Mouse (Mus musculus): ENCODE results near the gene Gm20388.

Gene Gm20388

DNA sequence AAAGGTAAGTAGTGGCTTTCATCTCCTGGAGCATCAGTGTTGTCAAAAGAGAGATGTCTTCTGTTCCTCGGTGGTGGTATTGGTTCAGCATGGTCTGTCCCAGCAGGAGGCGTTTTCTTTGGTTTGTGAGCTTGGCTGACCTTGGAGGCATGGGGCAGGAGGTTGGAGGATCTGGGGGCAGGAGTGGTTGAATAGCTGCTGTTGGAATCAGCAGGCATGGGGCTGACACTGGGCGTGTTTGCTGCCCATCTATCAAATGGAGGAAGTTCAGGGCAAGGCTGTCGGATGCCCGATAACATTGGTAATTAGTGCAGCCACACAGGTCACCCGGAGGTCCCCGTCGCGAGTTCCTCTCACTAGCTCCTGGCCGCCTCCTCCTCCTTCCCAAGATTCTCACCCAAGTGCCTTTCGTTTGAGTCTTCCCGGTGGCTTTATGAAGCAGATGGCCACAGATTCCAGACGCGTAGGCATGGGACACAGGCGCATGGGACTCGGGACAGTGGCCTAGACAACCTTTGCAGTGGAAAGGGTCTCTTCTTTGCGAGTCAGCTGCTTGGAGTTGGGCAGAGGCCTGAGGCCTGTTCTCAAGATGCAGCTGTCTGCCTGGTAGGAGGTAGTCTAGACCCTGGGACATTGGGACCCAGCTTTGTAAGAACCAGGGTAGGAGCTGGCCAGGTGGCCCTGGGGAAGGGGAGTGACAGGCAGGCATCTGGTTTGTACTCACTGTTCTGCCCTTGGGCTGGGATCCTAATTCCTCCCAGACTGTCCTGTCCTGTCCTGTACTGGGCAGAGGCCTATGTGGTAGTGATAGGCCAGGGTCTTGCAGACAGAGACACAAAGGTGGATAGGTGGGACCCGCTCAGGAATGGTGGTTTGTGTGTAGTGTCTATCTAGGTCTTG lies 320.3 kb downstream of the Gm20388 start:
- no peak for DNase-seq (ENCODE audit: low read depth)

DNA sequence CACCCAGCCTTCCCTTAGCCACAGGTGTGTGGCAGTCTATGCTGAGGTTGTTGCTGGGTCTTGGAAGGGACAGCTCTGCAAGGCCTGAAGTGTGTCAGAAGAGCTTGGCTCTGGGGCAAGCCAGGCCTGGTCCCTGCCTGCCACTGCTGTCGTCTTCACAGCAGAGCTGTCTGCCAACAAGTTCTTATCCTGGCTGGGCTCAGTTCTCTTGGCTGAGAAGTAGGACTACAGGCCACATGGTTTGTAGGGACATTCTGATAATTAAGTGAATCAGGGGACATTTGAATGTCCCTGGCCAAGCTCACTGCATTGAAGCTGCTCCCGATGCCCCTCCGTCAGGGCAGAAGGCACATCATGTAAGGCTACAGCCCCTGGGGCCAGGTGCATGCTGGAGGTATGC lies 321.2 kb downstream of the Gm20388 start:
- DNase-seq (ENCODE audit: low read depth), result no peak

DNA sequence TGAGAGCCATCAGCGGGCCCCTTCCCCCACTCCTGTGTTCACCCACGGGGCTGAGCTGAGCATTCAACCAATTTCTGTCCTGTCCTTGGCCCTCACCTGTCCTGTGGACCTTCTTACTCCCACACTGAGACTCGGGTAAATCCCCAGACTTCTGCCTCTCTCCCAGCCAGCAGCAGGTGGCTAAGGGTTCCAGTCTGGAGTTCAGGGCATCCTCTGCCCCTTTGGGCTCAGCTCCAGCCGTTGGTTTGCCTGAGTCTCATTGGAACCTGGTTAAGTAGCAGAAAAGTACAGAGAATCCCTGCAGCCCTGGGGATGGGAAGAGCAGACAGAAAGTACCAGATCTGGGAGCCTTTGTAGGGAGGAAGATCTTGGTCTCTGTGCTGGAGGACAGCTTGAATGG lies 321.8 kb downstream of the Gm20388 start:
- no peak for DNase-seq (ENCODE audit: low read depth)

DNA sequence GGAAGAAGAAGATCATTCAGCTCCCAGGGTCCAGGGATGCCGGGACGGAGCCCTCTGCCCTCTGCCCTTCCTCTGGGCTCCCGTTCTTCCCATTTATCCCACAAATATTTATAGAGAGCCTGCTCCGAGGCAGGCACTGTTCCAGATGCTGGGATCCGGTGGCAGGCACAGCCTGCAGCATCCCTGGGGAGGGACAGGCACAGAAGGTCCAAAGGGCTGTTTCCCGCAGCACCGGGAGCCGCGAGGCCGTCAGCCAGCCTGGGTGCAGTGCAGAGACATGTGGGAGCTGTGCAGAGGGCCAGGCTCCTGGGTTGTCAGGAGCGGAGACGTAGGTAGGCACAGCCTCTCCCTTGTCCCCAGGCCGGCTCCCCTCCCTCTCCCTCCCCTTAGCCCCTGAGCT lies 322.3 kb downstream of the Gm20388 start:
- DNase-seq (ENCODE audit: low read depth), result no peak

DNA sequence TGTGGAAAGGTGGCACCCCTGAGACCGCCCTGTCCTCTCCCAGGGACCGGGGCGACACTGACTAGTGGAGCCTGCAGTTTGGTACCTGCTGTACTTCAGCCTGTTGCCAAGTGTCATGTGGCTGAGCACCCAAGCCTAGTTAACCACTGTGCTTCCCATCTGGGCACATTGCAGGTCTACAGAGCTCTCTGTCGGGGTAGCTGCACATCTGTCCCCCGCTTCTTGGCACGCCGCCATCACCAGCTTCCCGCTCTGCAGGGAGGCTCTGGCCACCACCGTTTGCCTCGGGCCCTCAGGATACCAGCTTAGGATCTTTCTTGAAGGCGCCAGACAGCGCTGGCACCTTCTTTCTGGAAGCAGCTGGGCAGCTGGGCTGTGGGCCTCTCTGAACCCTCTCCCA lies 323.8 kb downstream of the Gm20388 start:
- no peak for DNase-seq (ENCODE audit: low read depth)

DNA sequence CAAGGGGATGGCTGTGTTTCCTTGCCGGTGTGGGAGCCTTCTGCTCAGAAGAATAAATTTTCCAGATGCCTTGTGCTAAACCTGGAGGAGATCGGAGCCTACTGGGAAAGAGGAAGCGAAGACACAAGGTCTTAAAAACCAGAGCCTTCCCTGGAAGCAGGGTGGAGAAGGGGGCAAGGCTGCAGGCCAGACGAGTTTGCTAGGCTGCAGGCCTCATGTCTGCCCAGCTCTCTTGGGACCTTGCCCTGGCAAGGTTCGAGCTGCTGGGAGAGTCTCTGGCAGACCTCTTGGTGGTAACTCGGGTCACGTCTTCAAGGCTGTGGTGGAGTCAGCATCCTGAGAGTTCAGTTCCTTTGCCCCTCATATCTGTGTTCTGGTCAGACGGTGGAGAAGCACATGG lies 324.2 kb downstream of the Gm20388 start:
- DNase-seq (ENCODE audit: low read depth), result peak; percentile 32

DNA sequence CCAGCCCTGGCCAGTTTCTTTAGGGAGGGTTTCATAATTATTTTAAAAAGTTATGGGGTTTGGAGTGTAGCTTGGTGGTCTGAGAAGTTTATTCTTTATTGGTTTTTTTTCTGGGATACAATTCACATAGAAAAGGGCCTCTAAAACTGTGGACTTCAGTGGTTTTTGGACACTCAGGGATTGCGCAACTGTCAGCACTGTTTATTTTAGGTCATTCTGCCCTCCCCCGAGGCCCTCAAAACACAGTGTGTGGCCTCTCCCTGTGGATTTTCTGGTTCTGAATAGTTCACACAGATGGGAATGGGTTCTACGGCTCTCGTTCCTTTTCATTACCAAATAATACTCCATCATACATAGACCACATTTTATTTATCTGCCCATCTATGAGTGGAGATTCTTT lies 332.6 kb downstream of the Gm20388 start:
- DNase-seq (ENCODE audit: low read depth), result peak; percentile 59

DNA sequence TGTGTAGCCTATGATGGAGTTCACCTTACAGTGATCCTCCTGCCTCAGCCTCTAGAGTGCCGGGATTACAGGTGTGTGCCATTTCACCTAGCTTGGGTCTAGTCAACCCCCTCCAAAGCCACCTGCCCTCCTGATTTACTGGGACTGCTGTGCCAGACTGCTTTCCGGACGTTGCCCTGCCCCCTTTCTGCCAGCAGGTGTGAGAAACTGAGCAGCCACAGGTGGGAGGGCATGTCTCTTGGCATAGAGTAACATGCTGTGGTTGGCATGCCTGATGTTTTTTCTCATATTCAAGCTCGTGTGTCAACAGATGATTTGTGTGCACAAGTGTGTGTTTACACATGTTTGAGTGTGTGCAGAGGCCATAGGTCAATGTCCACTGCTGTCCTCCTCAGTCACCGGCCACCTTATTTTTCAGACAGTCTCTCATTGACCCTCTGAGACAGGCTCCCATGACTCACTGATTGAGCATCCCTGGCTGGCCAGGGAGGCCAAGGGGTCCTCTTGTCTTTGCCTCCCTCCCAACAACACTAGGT lies 333.3 kb downstream of the Gm20388 start:
- no peak for DNase-seq (ENCODE audit: low read depth)

DNA sequence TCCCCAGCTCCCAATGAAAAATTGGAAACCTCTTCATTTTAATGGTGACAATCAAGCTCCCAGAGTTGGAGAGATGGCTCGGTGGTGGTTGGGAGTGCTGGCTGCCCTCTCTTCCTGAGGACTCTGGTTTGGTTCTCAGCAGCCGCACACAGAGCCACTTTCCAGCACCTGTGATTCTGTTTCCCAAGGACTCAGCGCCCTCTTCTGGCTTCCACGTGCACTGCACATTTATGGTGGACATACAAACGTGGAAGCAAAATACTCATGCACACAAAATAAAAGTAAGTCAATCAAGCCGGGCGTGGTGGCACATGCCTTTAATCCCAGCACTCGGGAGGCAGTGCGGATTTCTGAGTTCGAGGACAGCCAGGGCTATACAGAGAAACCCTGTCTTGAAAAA lies 333.9 kb downstream of the Gm20388 start:
- no peak for DNase-seq (ENCODE audit: low read depth)

DNA sequence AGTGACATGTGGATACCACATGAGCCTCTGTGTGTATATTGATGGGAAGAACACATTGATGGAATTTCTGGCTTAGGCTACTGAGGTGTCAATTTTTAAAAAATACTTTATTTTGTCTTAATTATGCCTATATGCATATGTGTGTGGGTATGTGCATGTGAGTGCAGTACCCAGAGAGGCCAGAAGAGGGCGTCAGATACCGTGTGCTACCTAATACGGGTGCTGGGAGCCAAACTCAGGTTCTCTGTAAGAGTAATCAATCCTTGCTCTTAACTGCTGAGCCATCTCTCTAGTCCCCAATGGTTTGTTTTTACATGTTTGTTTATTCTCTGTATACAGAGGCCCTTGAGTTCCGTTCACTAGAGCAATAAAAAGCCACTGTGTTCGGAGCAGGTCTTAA lies 337.0 kb downstream of the Gm20388 start:
- DNase-seq (ENCODE audit: low read depth), result no peak

DNA sequence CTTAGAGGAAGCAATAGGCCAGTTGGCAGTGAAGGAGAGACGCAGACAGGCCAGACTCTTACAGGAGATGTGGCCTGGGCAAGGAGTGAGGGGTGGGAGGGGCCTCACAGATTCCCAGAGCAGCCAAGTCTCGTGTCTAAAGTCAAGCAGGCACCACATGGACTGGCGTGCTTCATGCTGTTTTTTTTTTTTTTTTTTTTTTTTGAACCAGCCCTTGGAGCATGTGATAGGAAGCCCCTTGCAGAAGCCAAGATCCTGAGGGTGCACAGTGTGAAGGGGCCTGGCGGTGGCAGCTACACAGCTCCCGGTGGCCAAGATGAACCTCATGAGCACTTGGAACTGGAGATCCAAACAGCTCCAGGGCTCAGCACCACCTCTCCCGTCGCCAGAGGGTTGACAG lies 337.4 kb downstream of the Gm20388 start:
- DNase-seq (ENCODE audit: low read depth), result no peak

DNA sequence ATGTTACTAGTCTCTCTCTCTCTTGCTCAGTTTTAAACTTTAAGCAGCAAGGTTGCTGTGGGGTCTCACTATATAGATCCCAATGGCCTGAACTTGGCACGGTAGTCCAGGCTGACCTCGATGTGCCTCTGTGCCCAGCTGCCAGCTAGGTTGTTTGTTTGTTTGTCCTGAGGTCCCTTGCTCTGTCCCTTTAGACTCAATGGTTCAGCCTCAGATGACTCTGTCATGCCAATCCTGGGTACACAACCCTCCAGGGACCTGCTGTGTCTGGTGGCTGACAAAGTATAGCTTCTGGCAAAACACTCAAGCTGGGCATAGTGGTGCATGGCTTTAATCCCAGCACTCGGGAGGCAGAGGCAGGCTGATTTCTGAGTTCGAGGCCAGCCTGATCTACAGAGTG lies 337.8 kb downstream of the Gm20388 start:
- DNase-seq (ENCODE audit: low read depth), result no peak

DNA sequence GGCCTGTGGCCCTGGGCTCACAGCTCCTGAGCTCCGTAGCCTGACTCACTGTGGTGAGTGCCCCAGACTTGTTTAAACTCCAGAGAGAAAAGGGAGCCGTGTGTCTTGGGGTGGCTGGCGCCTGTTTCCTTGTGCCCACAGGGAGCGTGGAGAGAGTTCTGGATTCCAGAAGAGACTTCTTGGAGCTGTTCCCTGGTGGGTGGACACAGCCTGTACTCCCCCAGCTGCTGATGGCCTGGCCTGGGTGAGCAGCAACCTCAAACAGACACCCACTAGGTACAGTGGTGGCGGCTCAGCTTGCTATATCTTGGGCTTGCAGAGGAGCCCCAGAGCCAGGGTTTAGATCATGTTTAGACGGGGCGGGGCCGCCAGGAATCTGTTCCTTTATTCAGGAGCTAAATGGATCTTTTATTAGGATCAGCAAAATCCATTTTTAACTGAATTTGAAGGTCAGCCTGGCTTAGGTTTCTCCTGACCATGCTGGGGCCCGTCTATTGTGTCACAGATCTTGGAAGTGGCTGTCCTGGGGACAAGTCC lies 339.2 kb downstream of the Gm20388 start:
- no peak for DNase-seq (ENCODE audit: low read depth)

DNA sequence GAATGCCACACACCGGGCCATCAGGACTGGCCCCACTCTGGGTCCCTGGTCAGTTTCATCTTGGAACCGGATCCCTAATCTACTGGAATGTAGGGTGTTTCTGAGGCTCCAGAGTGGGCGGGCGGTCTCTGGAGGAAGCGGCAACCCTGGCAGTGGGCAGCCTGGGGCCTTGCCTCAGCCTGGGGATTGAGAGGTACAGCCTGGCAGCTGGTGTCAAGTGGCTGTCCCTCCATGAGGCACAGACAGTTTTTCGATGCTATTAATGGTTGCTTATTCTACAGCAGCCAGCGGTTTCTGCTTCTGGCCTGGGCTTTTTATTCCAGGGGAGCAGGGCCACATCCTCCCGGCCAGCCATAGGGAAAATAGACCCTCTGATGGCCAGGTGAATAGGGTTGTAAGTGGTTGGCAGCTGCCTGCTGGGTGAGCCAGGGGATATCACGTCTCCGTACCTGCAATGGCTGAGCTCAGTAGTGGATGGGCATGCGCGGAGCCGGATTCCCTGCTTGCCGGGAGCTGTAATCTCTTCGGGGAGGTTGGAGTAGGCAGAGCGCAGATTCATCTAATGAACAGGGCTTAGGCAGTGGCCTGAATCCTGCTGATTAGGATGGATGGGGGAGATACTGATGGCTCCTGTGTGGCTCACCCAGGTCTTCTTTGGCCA lies 340.2 kb downstream of the Gm20388 start:
- no peak for DNase-seq (ENCODE audit: low read depth)

DNA sequence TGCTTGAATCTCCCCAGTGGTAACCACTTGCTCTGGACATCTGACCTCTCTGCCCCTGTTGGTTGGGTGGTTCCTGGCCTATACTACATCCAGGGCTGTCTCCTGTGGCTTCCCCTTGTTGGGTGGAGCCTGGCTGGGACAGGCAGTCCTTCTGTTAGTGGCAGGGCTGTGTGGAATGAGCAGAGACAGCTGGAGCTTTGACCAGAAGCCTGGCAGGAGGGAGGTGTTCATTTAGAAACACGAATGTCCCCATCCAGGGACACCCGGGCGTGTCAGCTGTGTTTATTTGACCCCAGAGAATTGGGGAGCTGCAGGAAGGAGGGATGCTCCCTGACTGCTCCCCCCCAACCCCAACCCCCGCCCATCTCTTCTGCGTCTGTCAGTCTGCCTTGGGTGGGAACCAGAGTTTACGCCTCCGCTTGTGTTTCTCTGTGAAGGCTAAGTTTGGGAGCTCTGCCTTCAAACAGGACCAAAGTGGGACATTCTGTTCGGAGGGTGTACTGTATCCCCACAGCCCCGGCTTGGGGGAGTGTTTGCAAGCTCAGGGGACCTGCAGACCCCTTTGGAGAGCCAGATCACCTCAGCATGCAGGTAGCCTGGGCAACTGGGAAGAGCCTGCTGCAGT lies 340.9 kb downstream of the Gm20388 start:
- DNase-seq (ENCODE audit: low read depth), result no peak

DNA sequence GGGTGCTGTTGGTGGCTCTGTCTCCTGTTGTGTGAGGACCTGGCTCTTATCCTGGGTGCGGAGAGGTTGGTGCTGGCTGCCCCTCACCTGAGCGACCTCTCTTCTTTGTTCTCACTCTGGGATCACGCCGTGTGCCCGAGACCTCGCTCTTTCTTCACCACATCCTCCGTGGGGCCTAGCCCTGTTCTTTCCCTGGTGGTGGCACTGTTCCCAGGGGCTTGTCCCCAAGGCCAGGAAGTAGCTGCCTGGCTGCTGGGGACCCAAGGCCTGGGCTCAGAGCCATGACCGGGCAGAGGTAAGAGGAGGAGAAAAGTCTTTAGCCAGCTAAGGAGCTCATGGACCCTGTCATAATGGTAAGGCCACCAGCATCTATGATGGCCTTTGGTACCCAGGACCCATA lies 343.0 kb downstream of the Gm20388 start:
- no peak for DNase-seq (ENCODE audit: low read depth)

DNA sequence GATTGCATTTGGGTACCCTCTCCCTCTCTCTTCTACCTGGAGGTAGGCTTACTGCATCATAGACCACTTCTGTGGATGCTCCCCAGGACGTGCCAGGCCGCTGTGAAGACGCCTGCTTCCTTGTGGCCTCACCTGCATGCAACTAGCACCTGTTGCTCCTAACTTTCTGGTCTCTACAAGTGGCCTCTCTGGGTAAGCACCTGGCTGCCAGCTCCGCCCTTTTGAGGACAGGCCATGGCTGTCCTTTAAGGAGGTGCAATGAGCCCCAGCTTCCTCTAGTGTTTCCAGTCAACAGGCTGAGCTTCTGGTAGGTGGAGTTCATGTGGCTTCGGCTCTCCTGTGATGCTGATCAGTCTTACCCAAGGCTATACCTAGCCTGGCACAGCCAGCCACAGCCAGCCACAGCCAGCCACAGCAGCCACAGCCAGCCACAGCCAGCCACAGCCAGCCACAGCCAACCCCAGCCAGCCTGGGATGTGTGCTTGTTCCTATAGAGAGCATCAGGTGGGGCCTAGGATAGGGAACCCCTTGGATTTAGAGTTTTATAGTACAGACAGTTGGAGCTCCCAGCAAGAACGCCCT lies 344.9 kb downstream of the Gm20388 start:
- DNase-seq (ENCODE audit: low read depth), result no peak

DNA sequence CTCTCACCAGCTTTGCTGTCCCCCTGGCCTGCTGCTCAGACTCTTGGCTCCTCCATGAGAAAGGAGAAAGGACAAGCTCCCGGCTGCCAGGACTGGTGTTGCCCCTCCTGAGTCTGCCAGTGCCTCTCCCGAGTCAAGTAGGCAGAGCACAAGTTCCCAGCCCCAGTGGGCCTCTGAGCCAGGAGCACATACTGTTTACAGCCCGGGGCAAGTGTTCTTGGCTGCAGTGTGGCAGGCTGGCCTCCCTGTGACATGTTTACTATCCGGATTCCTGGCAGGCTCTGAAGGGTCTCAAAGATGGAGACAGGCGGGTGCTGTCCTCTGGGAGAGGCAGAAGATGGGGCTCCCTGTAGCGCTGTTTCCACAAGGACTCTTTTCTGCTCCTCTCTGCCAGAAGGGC lies 346.3 kb downstream of the Gm20388 start:
- no peak for DNase-seq (ENCODE audit: low read depth)

DNA sequence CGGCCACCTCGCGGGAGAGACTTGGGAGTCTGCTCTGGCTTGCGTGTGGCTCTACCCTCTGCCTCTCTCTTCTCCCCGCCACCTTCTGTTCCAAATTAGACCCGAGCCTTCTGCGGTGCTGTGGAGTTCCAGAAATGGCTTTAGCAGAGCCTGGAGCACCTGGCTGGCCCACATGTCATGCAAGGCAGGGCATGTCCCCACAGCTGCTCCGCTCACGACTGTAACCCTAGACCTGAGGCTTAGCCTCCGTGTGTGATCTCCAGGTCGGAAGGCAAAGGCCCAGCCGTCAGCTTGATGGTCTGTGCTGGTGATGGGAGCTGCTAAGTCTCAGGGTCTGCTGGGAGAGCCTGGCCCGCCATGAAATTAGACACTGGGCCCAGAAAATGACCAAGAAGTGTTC lies 348.6 kb downstream of the Gm20388 start:
- no peak for DNase-seq (ENCODE audit: low read depth)

DNA sequence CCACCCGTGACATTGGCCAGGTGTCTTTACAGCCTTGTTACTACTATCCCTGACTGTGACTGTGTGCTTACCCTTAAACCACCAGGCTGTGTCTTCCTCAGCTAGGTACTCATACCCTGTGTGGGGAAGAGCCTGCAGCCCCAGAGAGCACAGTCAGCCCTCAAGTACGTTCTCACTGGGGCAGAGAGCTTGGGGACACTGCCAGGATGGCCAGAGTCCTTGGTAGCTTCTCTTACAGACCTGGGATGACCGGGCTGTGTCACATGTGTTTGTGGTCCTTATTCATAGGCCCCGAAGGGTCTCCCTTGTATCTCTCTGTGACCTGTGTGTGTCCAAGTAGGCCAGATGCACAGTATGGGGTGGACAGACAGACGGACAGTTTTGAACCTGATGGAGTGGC lies 350.0 kb downstream of the Gm20388 start:
- DNase-seq (ENCODE audit: low read depth), result no peak

DNA sequence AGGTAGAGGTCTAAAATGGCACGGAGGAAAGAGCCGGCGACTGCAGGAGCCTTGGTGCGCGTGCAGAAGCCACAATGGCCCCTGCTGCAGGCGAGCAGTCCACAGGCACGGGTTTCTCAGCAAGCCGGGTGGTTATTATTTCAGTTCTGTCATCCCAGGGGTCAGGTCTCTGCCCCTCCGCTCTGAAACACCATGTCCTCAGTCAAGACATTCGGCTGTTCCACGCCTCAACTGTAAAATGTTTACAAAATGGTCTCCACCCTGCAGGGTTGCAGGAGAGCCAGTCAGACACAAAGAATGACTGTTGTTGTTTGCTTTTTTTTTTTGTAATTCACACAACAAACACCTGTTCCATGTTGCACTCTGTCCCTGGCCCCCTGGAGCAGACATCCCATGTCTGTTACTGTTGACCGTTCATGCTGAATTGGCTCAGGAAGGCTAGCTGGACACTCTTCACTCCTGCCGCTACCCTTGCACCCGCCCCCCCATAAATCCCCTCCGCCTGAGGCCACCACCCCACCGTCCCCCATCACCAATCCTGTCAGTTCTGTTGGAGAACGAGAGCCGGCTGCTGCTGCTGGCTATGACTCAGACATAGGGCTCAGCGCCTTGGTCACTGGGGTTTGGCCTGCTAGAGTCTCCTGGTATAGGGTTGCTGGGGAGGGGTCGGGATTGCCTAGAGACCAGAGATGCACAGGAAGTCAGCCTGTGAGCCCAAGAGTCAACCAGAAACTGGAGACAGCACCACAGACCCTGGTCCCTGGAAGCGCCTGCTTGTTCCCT lies 350.9 kb downstream of the Gm20388 start:
- DNase-seq (ENCODE audit: low read depth), result peak; percentile 40

Data from NIH3T3 (cell line).